Mouse (Mus musculus): ENCODE results near the gene Ociad1. TPM values are rescaled to one million over a fixed set of nuclear protein-coding genes. Genes with fewer than 3 reads are reported as not detected.
A peak's percentile ranks its signal among the peaks of the same experiment; 100 is the strongest.

The Ociad1 gene
- polyA plus RNA-seq, 1 experiment from 2014 or later, result 170 TPM

- Histone ChIP-seq H3K27me3 (replicated peaks; ENCODE audit: control insufficient read depth, insufficient read depth, low read length) (no peaks in the 10 kb centered on the region), H3K36me3 (ENCODE audit: control insufficient read depth, insufficient read depth, low read length) (no peaks in the 10 kb centered on the region), H3K9ac (ENCODE audit: low read depth, low read length) (peak overlapping the region; percentile 69), H3K27ac (ENCODE audit: low read depth, low read length) (no peak overlapping the region), H3K4me3 (ENCODE audit: low read depth, low read length) (peak overlapping the region; percentile 59), H3K4me1 (replicated peaks; ENCODE audit: control insufficient read depth, insufficient read depth, low read length) (0 out of 2 replicates have a peak, but pooled peaks cover 2% of the 10 kb centered on the region), H3K9me3 (ENCODE audit: control insufficient read depth, low read length) (no peaks in the 10 kb centered on the region), H3K4me2 (peak overlapping the region; percentile 90)
- ATAC-seq (replicated peaks; ENCODE audit: low FRiP score) (no peak), DNase-seq (ENCODE audit: low spot score) (no peak)
- WGBS, result 57% methylated on average over 14 of the region's 14 CpGs
Measured at GRCm38 (mm10) chr5:73338832-73339163, 46.2 kb downstream of the Ociad1 start.

GRCm38 (mm10) chr5:73339779-73340722 is 47.5 kb downstream of the Ociad1 start:
- H3K9me3 ChIP-seq (ENCODE audit: control insufficient read depth, low read length), result no peaks in the 10 kb centered on the region
- 86% methylated on average over 9 of the region's 9 CpGs for WGBS
- H3K4me2 ChIP-seq, result no peak overlapping the region
- DNase-seq (ENCODE audit: low spot score) (no peak), ATAC-seq (replicated peaks; ENCODE audit: low FRiP score) (no peak)
- H3K4me1 ChIP-seq (replicated peaks; ENCODE audit: control insufficient read depth, insufficient read depth, low read length), result 0 out of 2 replicates have a peak, but pooled peaks cover 2% of the 10 kb centered on the region
- H3K4me3 ChIP-seq (ENCODE audit: low read depth, low read length), result no peak overlapping the region
- H3K27me3 ChIP-seq (replicated peaks; ENCODE audit: control insufficient read depth, insufficient read depth, low read length), result no peaks in the 10 kb centered on the region; the same call in 1 of the 2 replicates
- no peaks in the 10 kb centered on the region for H3K36me3 ChIP-seq (ENCODE audit: control insufficient read depth, insufficient read depth, low read length)
- no peak overlapping the region for H3K9ac ChIP-seq (ENCODE audit: low read depth, low read length)
- H3K27ac ChIP-seq (ENCODE audit: low read depth, low read length), result no peak overlapping the region

- H3K9me3 ChIP-seq (ENCODE audit: control insufficient read depth, low read length), result no peaks in the 10 kb centered on the region
- H3K27ac ChIP-seq (ENCODE audit: low read depth, low read length), result no peak within 1 kb of the TSS
- no peaks in the 10 kb centered on the region for H3K36me3 ChIP-seq (ENCODE audit: control insufficient read depth, insufficient read depth, low read length)
- no peaks in the 10 kb centered on the region; the same call in 1 of the 2 replicates for H3K27me3 ChIP-seq (replicated peaks; ENCODE audit: control insufficient read depth, insufficient read depth, low read length)
- WGBS, result 79% methylated on average over 8 of the region's 8 CpGs
- H3K4me3 ChIP-seq (ENCODE audit: low read depth, low read length), result no peak within 1 kb of the TSS
- no peak within 1 kb of the TSS for H3K4me2 ChIP-seq
- no peak within 1 kb of the TSS for H3K9ac ChIP-seq (ENCODE audit: low read depth, low read length)
- ATAC-seq (replicated peaks; ENCODE audit: low FRiP score), result no peak
- DNase-seq (ENCODE audit: low spot score), result no peak
- 0 out of 2 replicates have a peak, but pooled peaks cover 2% of the 10 kb centered on the region for H3K4me1 ChIP-seq (replicated peaks; ENCODE audit: control insufficient read depth, insufficient read depth, low read length)
Measured at GRCm38 (mm10) chr5:73340723-73341235, 48.2 kb downstream of the Ociad1 start, which contains the start of gene Ociad2. Ociad2 (minus strand) TSS chr5:73341028.

GRCm38 (mm10) chr5:73342701-73343355 is 50.2 kb downstream of the Ociad1 start:
- no peak overlapping the region for H3K4me3 ChIP-seq (ENCODE audit: low read depth, low read length)
- no peak overlapping the region for H3K27ac ChIP-seq (ENCODE audit: low read depth, low read length)
- H3K4me2 ChIP-seq, result no peak overlapping the region
- no peak for DNase-seq (ENCODE audit: low spot score)
- no peaks in the 10 kb centered on the region for H3K9me3 ChIP-seq (ENCODE audit: control insufficient read depth, low read length)
- H3K9ac ChIP-seq (ENCODE audit: low read depth, low read length), result no peak overlapping the region
- 86% methylated on average over 22 of the region's 22 CpGs for WGBS
- H3K27me3 ChIP-seq (replicated peaks; ENCODE audit: control insufficient read depth, insufficient read depth, low read length), result peaks cover 5% of the 10 kb centered on the region
- H3K36me3 ChIP-seq (ENCODE audit: control insufficient read depth, insufficient read depth, low read length), result no peaks in the 10 kb centered on the region
- no peak for ATAC-seq (replicated peaks; ENCODE audit: low FRiP score)
- 0 out of 2 replicates have a peak, but pooled peaks cover 2% of the 10 kb centered on the region for H3K4me1 ChIP-seq (replicated peaks; ENCODE audit: control insufficient read depth, insufficient read depth, low read length)

- peaks cover 5% of the 10 kb centered on the region for H3K27me3 ChIP-seq (replicated peaks; ENCODE audit: control insufficient read depth, insufficient read depth, low read length)
- no peak for ATAC-seq (replicated peaks; ENCODE audit: low FRiP score)
- 77% methylated on average over 10 of the region's 10 CpGs for WGBS
Measured at GRCm38 (mm10) chr5:73344310-73344709, 51.7 kb downstream of the Ociad1 start.

GRCm38 (mm10) chr5:73345254-73345653 is 52.7 kb downstream of the Ociad1 start:
- Histone ChIP-seq H3K9ac (ENCODE audit: low read depth, low read length) (no peak overlapping the region), H3K27ac (ENCODE audit: low read depth, low read length) (no peak overlapping the region), H3K4me3 (ENCODE audit: low read depth, low read length) (no peak overlapping the region), H3K4me1 (replicated peaks; ENCODE audit: control insufficient read depth, insufficient read depth, low read length) (no peaks in the 10 kb centered on the region), H3K4me2 (no peak overlapping the region), H3K27me3 (replicated peaks; ENCODE audit: control insufficient read depth, insufficient read depth, low read length) (peaks cover 5% of the 10 kb centered on the region), H3K36me3 (ENCODE audit: control insufficient read depth, insufficient read depth, low read length) (no peaks in the 10 kb centered on the region), H3K9me3 (ENCODE audit: control insufficient read depth, low read length) (no peaks in the 10 kb centered on the region)
- ATAC-seq (replicated peaks; ENCODE audit: low FRiP score), result no peak
- no peak for DNase-seq (ENCODE audit: low spot score)
- WGBS, result 88% methylated on average over 4 of the region's 4 CpGs

More at GRCm38 (mm10) chr5:73344310-73344709, 51.7 kb downstream of the Ociad1 start:
- Histone ChIP-seq H3K27ac (ENCODE audit: low read depth, low read length) (no peak overlapping the region), H3K36me3 (ENCODE audit: control insufficient read depth, insufficient read depth, low read length) (no peaks in the 10 kb centered on the region), H3K9me3 (ENCODE audit: control insufficient read depth, low read length) (no peaks in the 10 kb centered on the region), H3K4me1 (replicated peaks; ENCODE audit: control insufficient read depth, insufficient read depth, low read length) (no peaks in the 10 kb centered on the region), H3K4me2 (no peak overlapping the region), H3K9ac (ENCODE audit: low read depth, low read length) (no peak overlapping the region), H3K4me3 (ENCODE audit: low read depth, low read length) (no peak overlapping the region)
- no peak for DNase-seq (ENCODE audit: low spot score)

GRCm38 (mm10) chr5:73349514-73349913 is 56.9 kb downstream of the Ociad1 start:
- H3K36me3 ChIP-seq (ENCODE audit: control insufficient read depth, insufficient read depth, low read length), result no peaks in the 10 kb centered on the region
- peaks cover 5% of the 10 kb centered on the region for H3K27me3 ChIP-seq (replicated peaks; ENCODE audit: control insufficient read depth, insufficient read depth, low read length)
- no peak for ATAC-seq (replicated peaks; ENCODE audit: low FRiP score)
- no peak overlapping the region for H3K4me2 ChIP-seq
- DNase-seq (ENCODE audit: low spot score), result no peak
- no peak overlapping the region for H3K9ac ChIP-seq (ENCODE audit: low read depth, low read length)
- 70% methylated on average over 5 of the region's 5 CpGs for WGBS
- H3K4me1 ChIP-seq (replicated peaks; ENCODE audit: control insufficient read depth, insufficient read depth, low read length), result peaks cover 9% of the 10 kb centered on the region
- H3K9me3 ChIP-seq (ENCODE audit: control insufficient read depth, low read length), result no peaks in the 10 kb centered on the region
- no peak overlapping the region for H3K27ac ChIP-seq (ENCODE audit: low read depth, low read length)
- H3K4me3 ChIP-seq (ENCODE audit: low read depth, low read length), result no peak overlapping the region

GRCm38 (mm10) chr5:73351796-73352195 is 59.2 kb downstream of the Ociad1 start:
- Histone ChIP-seq H3K4me2 (no peak overlapping the region), H3K27me3 (replicated peaks; ENCODE audit: control insufficient read depth, insufficient read depth, low read length) (no peaks in the 10 kb centered on the region), H3K9me3 (ENCODE audit: control insufficient read depth, low read length) (no peaks in the 10 kb centered on the region), H3K36me3 (ENCODE audit: control insufficient read depth, insufficient read depth, low read length) (no peaks in the 10 kb centered on the region), H3K27ac (ENCODE audit: low read depth, low read length) (no peak overlapping the region), H3K4me3 (ENCODE audit: low read depth, low read length) (no peak overlapping the region), H3K4me1 (replicated peaks; ENCODE audit: control insufficient read depth, insufficient read depth, low read length) (peaks cover 19% of the 10 kb centered on the region), H3K9ac (ENCODE audit: low read depth, low read length) (no peak overlapping the region)
- DNase-seq (ENCODE audit: low spot score) (no peak), ATAC-seq (replicated peaks; ENCODE audit: low FRiP score) (no peak)
- WGBS, result 80% methylated on average over 1 of the region's 1 CpGs
